Mouse (Mus musculus) adrenal gland, postnatal 4 days (tissue): ENCODE measurements around the gene Spryd4. TPM values are rescaled to one million over a fixed set of nuclear protein-coding genes. Genes with fewer than 3 reads are reported as not detected.
"Not testable (repeated sequence)": the region's sequence is repeated elsewhere in the genome, so short reads cannot be mapped to it uniquely, and the experiment has no call there.

Experiments used
- DNase-seq, 2 experiments: peaks; one replicate each; pipeline ENCODE4 v3.0.0; 2021 to 2022; ENCODE audit warnings: low spot score in 2 of 2, mixed read lengths in 2 of 2
- total RNA-seq, 2 experiments: library from RNA; stranded (reverse); gene quantifications; 2 replicates each; pipeline ENCODE4 v1.2.3; 2021

Gene Spryd4
- total RNA-seq, 2 experiments from 2014 or later = 23.2 to 25.9 TPM

DNA sequence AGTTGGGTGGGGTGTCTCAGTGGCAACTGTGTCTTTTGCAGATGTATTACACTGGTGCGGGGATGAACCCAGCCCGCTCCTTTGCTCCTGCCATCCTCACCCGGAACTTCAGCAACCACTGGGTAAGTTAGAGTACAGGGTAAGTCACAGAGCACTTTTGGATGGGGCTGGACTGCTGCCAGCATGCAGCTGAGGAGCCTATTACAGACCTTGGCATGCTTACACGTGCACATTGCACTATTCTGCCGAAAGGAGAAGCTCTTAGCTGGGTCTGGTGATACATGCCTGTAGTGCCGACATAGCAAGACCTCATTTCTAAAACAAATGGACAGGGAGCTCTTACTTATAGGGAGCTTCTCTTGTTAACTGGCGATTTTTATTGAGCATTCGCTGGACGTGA is 16.0 kb upstream of the Spryd4 start:
- DNase-seq = no peak

DNA sequence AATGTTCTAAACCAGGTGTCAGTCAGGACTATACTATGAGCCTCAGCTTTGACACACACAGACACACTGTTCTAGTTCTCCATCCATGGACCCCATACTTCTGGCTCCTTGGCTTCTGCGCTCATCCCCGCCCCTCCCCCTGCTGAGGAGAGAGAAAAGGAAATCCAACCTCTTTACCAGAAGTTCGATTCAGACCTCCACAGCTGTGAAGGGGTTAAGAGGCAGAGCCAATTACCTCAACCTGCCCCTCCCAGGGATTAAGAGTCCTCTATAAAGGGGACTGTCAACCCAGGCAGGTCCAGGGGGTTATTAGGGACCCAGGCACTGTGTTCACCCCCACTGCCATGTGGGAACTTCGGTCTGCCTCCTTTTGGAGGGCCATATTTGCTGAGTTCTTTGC is 13.9 kb upstream of the Spryd4 start, which contains the start of gene Mip:
Mip (plus strand) TSS at position 301 of the 400 bp plus-strand sequence.
- no peak for DNase-seq

DNA sequence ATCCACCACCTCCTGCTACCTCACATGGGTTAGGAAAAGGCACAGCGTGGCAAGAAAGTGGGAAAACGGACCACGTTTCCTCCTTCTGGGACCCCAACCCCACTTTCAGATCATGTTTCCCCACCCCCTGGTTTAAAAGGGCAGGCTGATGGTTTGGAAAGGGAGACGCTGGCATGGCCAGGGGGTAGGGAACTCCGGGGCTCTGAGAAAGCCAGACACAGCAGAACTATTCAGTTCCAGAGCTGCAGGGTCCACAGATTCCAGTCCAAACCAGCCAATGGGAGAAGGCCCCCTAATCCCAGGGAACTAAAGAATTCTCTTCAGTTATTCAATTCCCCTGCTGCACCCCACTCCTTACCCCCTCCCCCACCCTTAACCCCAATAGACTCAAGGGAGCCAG is 13.5 kb upstream of the Spryd4 start:
- no peak for DNase-seq

DNA sequence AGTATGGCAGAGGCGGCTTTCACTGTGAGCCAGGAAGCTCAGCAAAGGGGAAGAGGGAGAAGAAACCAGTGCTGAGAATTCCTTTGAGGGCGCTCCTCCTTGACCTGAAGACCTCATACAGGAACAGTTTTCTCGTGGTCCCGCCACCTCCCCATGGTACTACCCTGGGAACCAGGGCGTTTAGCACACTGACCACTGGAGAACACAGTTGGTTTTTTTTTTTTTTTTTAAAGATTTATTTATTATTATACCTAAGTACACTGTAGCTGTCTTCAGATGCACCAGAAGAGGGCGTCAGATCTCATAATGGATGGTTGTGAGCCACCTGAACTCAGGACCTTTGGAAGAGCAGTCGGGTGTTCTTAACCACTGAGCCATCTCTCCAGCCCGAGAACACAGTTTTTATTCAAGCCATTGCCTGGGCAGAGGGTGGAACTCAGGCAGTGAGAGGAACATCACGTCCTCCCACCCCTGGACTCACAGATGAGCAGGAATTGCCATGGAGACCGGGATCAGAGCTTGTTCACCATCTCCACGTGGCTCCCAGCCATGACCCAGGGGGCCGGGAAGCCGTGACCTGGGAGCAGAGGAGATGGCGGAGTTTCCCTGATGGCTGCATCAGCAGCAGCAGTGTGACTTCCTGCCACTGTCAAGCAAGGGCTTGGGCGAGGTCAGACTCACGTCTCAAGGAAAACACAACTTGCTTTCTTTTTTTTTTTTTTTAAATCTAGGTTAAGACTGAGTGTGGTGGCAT is 10.1 kb upstream of the Spryd4 start:
- DNase-seq = no peak

DNA sequence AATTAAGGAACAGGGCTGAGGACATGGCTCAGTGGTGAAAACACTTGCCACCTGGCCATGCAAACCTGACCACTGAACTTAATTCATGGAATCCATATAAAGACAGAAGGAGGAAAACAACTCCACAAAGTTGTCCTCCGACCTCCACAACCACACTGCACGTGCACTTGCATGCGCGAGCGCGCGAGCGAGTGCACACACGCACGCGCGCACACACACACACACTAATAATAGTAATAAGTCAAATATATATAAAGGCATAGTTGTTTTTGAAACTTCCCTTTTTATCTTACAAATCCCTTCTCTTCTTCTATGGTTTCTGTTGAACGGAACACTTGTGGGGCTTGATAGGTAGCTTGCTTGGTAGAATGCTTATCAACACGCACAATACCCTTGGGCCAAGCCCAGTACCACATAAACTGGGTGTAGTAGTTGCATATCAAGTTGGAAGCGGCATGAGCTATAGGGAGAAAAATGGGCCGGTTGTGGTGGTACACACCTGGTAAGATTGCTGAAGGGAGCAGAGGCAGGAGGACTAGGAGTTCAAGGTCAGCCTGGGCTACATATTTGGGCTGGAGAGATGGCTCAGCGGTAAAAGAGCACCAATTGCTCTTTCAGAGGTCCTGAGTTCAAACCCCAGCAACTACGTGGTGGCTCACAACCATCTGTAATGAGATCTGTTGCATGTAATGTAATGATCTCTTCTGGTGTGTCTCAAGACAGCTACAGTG is 6.9 kb upstream of the Spryd4 start:
- no peak for DNase-seq

DNA sequence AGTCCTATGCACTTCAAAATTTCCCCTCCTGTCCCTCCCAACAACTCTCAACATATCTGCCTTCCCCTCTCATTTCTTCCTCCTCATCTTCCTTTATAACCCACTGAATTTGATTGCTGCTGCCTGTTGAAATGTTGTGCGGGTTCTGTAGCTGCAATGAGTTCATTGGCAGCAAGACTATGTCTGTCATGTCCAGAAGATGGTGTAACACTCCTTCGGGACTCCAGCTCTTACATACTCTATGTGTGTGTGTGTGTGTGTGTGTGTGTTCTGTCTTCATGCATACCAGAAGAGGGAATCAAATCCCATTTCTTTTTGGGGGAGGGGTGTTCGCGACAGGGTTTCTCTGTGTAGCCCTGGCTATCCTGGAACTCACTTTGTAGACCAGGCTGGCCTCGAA is 3.4 kb upstream of the Spryd4 start:
- no peak for DNase-seq

DNA sequence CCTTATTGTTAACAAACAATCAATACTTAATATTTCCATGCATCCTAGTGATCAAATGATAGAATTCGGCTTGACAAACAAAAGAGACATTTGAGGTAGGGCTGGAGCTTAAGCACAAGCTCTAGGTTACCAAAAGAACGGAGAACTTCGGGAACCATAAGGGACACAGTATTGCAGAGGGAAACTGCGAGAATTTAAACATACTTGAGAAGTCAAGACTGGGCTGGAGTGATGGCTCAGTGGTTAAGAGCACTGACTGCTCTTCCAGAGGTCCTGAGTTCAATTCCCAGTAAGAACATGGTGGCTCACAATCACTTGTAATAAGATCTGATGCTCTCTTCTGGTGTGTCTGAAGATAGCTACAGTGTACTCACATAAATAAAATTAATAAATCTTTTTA is 2.5 kb upstream of the Spryd4 start:
- not testable (repeated sequence) for DNase-seq

DNA sequence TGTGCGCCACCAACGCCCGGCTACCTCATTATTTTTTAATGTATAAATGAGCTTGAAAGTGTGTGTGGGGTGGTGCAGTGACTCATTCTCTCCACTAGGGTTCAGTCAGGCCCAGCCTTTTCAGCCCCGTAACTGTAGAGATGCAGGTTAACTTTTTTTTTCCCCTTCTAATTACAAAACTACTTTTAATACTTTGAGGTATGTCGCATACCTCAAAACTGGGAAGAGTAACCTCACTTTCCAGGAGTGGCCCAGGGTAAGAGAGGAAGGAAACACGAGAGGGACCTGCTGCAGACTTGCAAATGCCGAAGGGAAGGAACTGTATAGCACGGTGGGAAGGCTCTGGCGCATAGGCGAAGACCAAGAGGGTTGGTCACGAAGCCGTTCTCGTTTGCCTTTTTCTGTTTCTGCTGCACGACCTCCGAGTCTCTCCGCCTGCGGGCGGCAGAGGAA is 1.3 kb upstream of the Spryd4 start:
- no peak for DNase-seq

DNA sequence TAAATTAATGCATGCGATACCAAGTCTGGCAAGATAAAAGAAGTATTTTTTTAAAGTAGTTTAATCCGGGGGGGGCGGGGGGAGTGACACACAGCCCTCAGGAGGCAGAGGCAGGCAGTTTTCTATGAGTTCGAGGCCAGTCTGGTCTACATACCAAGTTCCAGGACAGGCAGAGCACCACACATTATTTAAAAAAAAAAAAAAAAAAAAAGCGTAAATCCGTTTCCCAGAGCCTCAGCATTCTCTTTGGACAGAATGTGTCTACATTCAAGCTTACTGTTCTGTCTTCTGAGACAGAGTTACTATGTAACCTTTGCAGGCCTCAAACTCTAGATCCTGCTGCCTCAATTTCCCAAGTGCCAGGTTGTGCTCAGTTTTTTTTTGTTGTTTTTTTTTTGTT is 541 bp upstream of the Spryd4 start:
- DNase-seq = no peak

DNA sequence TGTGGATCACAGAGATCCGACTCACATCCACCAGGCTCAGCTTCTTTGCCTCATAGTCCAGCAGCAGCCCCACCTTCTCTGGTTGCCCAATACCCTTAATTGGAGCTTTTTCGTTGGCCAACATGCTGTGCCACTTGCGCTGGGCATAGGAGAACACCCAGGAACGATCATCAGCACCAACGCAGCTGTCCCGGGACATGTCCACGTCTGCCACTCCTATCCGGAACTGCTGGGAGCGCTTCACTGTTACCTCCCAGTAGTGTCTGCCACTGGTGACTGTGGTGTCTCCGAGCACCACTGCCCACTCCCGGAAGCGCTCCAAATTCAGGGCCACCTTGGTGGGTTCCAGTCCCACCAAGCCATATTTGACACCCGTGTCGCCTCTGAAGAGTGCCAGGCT is 653 bp downstream of the Spryd4 start:
- DNase-seq = no peak

DNA sequence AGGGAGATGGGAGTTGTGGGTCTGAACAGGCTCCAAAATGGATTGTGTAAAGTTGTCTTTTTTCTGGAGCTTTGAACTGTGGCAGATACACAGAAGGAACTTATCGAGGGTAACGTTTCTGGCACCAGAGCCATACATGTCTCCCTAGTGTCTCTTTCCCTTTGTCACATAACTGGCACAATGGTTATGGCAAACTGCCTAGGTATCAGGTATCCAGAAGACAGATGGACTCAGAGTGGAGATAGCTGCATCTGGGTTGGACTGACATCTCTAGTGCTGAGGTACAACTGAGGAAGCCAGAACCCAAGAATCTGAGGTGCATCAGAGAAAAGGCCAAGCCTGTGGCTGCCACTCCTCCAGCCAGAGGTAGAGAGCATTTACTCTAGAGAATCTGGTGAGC is 1.5 kb downstream of the Spryd4 start:
- DNase-seq = no peak

DNA sequence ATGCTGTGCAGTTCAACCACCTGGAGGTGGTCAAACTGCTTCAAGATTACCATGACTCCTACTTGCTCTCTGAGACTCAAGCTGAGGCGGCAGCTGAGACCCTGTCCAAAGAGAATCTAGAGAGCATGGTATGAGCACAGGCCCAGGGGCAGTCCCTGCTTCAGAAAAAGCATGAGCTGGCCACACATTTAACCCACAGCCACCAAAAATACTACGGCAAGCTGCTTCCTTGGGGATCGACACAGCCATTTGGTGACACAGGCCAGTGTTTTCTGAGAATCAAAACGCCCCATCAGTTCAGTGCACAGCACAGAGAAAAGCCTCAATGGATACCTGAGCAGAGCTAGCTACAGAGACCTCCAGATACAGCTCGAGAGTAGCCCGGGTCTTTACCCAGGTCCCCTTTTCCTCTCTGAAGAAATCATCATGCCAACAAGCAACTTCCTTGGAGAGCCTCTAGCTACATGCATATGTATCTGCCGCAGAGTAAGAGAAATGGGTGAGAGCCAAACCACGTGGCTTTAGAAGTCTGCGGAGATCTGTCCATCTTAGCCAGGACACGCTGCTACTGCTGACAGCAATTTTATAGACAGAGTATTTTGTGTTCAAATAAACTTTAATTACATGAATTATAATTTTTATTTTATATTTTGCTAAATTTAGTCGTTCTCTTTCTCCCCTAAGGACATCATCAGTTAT is 2.1 kb downstream of the Spryd4 start:
- DNase-seq = no peak

DNA sequence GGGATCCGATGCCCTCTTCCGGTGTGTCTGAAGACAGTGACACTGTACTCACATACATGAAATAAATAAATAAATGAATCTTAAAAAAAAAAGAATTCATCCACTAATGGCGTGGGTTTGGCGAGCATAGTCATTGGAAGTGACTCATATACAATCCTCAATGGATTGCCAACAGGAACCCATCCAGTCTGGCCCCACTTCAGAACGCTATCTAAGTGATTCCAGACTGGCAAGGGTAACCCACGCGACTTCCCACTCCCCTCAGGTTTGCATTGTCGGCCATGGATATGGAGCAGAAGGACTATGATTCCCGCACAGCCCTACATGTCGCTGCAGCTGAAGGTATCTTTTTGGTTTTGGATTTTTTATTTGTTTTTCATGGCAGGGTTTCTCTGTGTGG is 3.3 kb downstream of the Spryd4 start:
- DNase-seq = no peak

DNA sequence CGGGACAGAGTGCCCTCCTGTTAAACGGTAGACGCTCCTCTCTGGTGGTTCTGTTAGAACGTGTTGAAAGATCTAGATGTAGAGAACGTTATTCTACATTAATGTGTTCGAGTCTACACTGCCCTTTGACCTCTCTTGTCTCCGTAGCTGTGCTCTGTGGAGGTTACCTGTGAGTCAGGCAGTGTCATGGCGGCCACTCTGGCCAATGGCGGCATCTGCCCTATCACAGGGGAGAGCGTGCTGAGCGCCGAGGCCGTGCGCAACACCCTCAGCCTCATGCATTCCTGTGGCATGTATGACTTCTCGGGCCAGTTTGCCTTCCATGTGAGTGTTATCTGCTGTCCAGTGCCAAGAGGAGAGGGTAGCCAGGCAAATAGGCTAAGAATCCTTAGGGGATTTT is 6.7 kb downstream of the Spryd4 start:
- DNase-seq = no peak

DNA sequence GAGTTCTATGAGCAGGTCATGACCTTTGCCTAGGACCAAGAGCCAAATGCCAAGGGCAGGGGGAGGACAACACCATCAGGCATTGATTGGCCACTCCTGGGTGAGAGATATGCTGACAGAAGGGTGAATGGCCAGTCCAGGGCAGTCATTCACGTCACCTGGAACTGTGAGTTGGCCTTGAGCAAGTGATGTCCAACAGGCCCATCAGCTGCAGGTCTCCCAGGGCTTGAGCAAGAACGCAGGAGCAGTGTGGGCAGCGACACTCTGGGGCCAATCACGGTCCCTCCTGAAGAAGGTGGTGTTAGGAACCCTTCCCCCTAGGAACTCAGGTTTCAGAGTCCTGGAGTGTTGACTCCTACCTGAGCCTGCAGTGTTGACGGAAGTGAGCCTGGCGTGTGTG is 9.8 kb downstream of the Spryd4 start:
- no peak for DNase-seq

DNA sequence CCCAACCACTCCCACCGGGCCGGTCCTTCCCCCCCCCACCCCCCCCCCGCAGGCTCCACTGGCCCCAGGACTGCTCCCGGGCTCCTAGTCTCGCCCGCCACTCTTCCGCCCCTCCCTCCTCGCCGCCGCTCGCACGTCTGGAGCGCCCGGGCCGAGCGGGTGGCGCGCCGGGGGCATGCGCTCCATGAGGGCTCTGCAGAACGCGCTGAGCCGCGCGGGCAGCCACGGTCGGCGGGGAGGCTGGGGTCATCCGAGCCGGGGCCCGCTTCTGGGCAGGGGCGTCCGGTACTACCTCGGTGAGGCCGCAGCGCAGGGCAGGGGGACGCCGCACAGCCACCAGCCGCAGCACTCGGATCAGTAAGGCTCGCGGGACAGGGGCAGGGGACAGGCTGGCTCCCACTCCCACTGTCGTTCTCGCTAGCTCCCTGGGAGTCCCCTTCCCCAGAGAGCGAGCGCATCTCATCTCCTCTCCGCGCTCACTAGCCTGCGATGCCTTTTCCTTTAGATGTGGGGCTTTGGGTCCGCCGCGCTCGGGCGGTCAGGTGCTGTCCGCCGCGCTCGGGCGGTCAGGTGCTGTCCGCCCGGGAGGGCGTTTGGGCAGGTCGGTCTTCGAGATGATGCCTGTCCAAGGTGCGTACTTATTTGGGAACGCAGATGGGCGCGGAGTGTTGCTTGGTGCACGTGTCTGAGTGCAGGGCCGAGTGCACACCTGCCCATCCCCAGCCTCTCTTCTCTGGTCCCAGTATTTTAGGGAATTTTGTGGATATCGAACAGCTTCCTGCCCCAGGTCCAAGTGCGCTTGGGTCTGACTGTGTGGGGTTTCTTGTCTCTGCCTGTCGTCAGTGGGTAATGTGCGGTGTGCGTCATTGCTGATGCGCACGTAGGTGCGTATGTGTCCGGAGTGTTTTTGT is 16.8 kb downstream of the Spryd4 start:
- DNase-seq = peak; percentile 15 to 24

DNA sequence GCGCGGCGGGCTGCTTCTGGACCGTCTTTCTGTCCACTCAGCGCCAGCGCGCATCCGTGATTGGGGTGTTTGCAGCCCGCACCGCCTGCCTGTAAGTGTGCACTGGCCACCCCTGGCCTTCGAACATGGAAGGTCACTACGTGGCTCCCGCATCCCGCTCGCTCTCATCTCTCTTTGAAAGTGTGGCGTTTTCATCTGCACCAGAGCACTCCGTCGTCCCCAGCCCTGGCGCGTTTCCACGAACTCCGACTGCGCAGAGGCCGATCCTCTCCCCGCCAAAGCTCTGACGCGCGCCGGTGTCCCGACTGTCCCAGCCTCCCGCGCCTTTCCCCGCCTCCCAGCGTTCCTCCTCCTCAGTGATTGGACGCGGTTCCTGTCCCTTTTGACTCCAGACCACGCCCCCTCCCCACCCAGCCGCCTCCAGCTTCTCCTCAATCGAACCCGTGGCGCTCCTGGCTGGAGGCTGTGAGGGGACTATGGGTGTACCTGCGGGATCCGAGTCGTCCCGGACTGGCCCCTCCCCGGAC is 17.5 kb downstream of the Spryd4 start, which contains the start of gene Gls2:
Gls2 (plus strand) TSS at position 434 of the 527 bp plus-strand sequence.
- DNase-seq = peak; percentile 91 to 94

DNA sequence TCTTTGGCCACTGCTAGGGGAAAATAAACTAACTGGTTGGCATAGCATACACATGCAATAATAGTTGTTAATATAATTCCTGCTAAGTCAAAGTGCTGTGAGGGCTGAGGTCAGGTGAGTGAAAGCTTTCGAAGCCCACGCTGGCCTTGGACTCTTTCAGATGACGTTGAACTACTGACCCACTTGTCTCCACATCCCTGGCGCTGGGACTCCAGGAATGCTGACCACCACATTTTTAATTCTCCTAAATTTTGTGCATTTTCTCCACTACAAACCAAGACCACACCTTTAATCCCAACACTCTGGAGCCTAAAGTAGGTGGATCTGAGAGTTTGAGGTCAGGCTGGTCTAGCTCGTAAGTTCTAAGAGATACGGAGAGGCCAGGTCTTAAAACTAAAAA is 18.5 kb downstream of the Spryd4 start:
- no peak for DNase-seq

DNA sequence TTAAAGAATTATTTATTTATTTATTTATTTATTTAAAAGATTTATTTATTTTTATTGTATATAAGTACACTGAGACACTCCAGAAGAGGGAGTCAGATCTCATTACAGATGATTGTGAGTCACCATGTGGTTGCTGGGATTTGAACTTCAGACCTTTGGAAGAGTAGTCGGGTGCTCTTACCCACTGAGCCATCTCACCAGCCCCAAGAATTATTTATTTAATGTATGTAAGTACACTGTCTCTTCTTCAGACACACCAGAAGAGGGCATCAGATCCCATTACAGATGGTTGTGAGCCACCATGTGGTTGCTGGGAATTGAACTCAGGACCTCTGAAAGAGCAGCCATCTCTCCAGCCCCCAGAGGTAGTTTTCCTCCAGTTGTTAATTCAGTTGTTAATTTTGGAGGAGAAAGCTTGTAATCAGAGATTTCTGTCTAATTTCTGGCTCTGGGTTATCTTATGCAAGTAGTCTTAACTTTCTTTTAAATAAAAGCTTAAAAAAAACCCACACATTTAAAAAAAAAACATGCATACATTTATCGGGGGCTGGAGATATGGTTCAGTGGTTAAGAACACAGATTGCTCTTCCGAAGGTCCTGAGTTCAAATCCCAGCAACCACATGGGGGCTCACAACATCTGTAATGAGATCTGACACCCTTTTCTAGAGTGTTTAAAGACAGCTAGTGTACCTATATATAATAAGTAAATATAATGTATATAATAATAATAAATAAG is 19.4 kb downstream of the Spryd4 start:
- not testable (repeated sequence) for DNase-seq

DNA sequence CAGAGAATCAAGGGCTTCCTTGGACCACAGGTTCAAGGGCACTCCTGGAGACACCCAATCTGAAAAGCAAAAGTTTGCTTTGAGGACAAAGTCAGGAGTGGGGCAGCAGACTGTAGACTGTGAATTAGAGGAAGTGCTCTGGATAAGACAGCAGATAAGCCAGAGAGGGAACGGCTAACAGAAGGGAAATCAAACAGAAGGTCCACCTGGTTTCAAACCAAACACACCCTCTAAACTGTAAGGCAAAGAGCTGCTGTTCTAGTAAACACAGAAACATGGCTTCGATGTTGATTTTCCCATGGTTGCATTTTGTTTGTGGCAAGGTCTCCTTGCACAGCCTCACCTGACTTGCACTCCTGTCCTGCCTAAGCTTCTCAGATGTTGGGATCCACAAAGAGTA is 20.1 kb downstream of the Spryd4 start:
- DNase-seq = no peak
